In genomic region chr9:14625024-14625423, GRCm38 (mm10) we compare ENCODE assay signal across 9 mouse cellular contexts. TPM values are rescaled to one million over a fixed set of nuclear protein-coding genes. Genes with fewer than 3 reads are reported as not detected.
DNase-seq lines count a peak whose midpoint lies in the region; ATAC-seq lines count a peak whose summit lies in the region.
"Had no signal": no experiment of that assay in that cellular context is flagged by ENCODE, and none has a peak within 500 bp of the region (broad histone marks: within the 10 kb centered on the region; RNA-seq: fewer than 3 reads in every experiment).

No protein-coding gene starts in this region.

- ATAC-seq in stomach, embryonic 15.5 days (ENCODE audit: insufficient read depth, low FRiP score, low read depth): no peak; the same call in 1 of the 2 replicates
- no peak for ATAC-seq in forebrain, embryonic 11.5 days (replicated peaks; ENCODE audit: low FRiP score)

- H3K27me3 ChIP-seq in stomach, embryonic 15.5 days (replicated peaks): no peaks in the 10 kb centered on the region
- no peaks in the 10 kb centered on the region for H3K27me3 ChIP-seq in forebrain, embryonic 11.5 days (ENCODE audit: control insufficient read depth, insufficient read depth, low read length)

- intact Hi-C loops in left cerebral cortex, postnatal 4 days (cut with DNase I): no loop called here

- WGBS in stomach, embryonic 15.5 days: 13% methylated on average over 3 of the region's 3 CpGs
- 61% methylated on average over 3 of the region's 3 CpGs for WGBS in forebrain, embryonic 11.5 days

- H3K9me3 ChIP-seq in stomach, embryonic 15.5 days: no peaks in the 10 kb centered on the region
- H3K9me3 ChIP-seq in forebrain, embryonic 11.5 days (ENCODE audit: control insufficient read depth, low read length): no peaks in the 10 kb centered on the region
- H3K9me3 ChIP-seq: midbrain, embryonic 10.5 days had no signal

- no peak overlapping the region for H3K27ac ChIP-seq in stomach, embryonic 15.5 days
- H3K27ac ChIP-seq in forebrain, embryonic 11.5 days (ENCODE audit: low read depth, low read length): no peak overlapping the region
- H3K27ac ChIP-seq: midbrain, embryonic 10.5 days had no signal

- 0 out of 2 replicates have a peak overlapping the region, but pooled peaks have one; percentile 5 for H3K4me2 ChIP-seq in stomach, embryonic 15.5 days
- H3K4me2 ChIP-seq in forebrain, embryonic 11.5 days (ENCODE audit: low read depth, low read length, severe bottlenecking): no peak overlapping the region

- peak; percentile 15 for DNase-seq in left cerebral cortex, postnatal 4 days
- no peak for DNase-seq in left cerebral cortex, adult 18-20 months (ENCODE audit: low spot score in 2 of 2)
- peak; percentile 88 for DNase-seq in gastrocnemius, postnatal 25 days
- DNase-seq in kidney, postnatal 14 days: peak; percentile 70
- DNase-seq in forebrain, embryonic 11.5 days (ENCODE audit: low spot score): no peak
- DNase-seq in layer of hippocampus, adult 8-10 months (ENCODE audit: low spot score in 2 of 2): no peak
- no peak for DNase-seq in neural tube, embryonic 10.5 days (ENCODE audit: extremely low spot score, low spot score)

- no peak overlapping the region for H3K4me3 ChIP-seq in stomach, embryonic 15.5 days (replicated peaks)
- no peak overlapping the region for H3K4me3 ChIP-seq in forebrain, embryonic 11.5 days (ENCODE audit: low read depth, low read length)
- H3K4me3 ChIP-seq: midbrain, embryonic 10.5 days had no signal

- H3K4me1 ChIP-seq in stomach, embryonic 15.5 days: peaks cover 18% of the 10 kb centered on the region
- H3K4me1 ChIP-seq in forebrain, embryonic 11.5 days (replicated peaks; ENCODE audit: control insufficient read depth, insufficient read depth, low read length): no peaks in the 10 kb centered on the region

- no peak overlapping the region for H3K9ac ChIP-seq in stomach, embryonic 15.5 days
- H3K9ac ChIP-seq in forebrain, embryonic 11.5 days (ENCODE audit: low read length): no peak overlapping the region

- no peaks in the 10 kb centered on the region for H3K36me3 ChIP-seq in stomach, embryonic 15.5 days
- H3K36me3 ChIP-seq in forebrain, embryonic 11.5 days (ENCODE audit: control insufficient read depth, insufficient read depth, low read length): no peaks in the 10 kb centered on the region
- H3K36me3 ChIP-seq: midbrain, embryonic 10.5 days had no signal

RNA-seq across cellular contexts. Expression of gene Amotl1, which starts 19.8 kb away (rescaled TPM):
- total RNA-seq in left cerebral cortex, postnatal 4 days (2021): 10 to 100 TPM; 21.6 to 23.4 TPM
- total RNA-seq in left cerebral cortex, adult 18-20 months (2021): 10 to 100 TPM; 18.3 to 19.8 TPM
- total RNA-seq in gastrocnemius, postnatal 25 days (2021): 100 to 1,000 TPM; 221 to 341 TPM
- polyA plus RNA-seq in stomach, embryonic 15.5 days (2015; fragmentation: Nextera tagmentation; extraction: Ambion mirVana): 16.8 and 17.2 TPM in 2 replicates
- polyA plus RNA-seq in forebrain, embryonic 11.5 days (2014; fragmentation: Nextera tagmentation; extraction: Ambion mirVana): 19.1 and 19.4 TPM in 2 replicates
- total RNA-seq in layer of hippocampus, adult 8-10 months (2022): 10 to 100 TPM; 15.0 to 18.9 (median 17.4) TPM

Comparison
In these comparisons a context has a peak if more than half of its experiments do, and no peak if none do; other contexts are left out.
1. DNase-seq: peak in left cerebral cortex, postnatal 4 days (single experiment), gastrocnemius, postnatal 25 days (single experiment) and kidney, postnatal 14 days (single experiment); none in left cerebral cortex, adult 18-20 months (0 of 2), forebrain, embryonic 11.5 days (single experiment), layer of hippocampus, adult 8-10 months (0 of 2) and neural tube, embryonic 10.5 days (single experiment).
2. RNA of gene Amotl1, which starts 19.8 kb away (total RNA-seq): 221 to 341 TPM in gastrocnemius, postnatal 25 days; 21.6 to 23.4 TPM in left cerebral cortex, postnatal 4 days, 18.3 to 19.8 TPM in left cerebral cortex, adult 18-20 months and 15.0 to 18.9 TPM in layer of hippocampus, adult 8-10 months; every median in the first group is over 4 times any median in the second.